Mouse (Mus musculus): ENCODE measurements around the gene Arl4d.
A peak's percentile ranks its signal among the peaks of the same experiment; 100 is the strongest.

Gene Arl4d

GRCm38 (mm10) chr11:101677655-101678054 is 12.3 kb downstream of the Arl4d start:
- no peak for DNase-seq (ENCODE audit: low spot score in 2 of 2)

GRCm38 (mm10) chr11:101678770-101679169 is 13.4 kb downstream of the Arl4d start:
- no peak for DNase-seq (ENCODE audit: low spot score in 2 of 2)

- DNase-seq (ENCODE audit: low spot score in 2 of 2), result no peak
Observed at GRCm38 (mm10) chr11:101679907-101680306, 14.6 kb downstream of the Arl4d start.

- DNase-seq (ENCODE audit: low spot score in 2 of 2), result no peak
Observed at GRCm38 (mm10) chr11:101680634-101681325, 15.4 kb downstream of the Arl4d start.

- no peak for DNase-seq (ENCODE audit: low spot score in 2 of 2)
Observed at GRCm38 (mm10) chr11:101681968-101682367, 16.6 kb downstream of the Arl4d start.

GRCm38 (mm10) chr11:101682410-101682960 is 17.1 kb downstream of the Arl4d start:
- no peak for DNase-seq (ENCODE audit: low spot score in 2 of 2)

- DNase-seq (ENCODE audit: low spot score in 2 of 2), result peak; percentile 89 to 90
Observed at GRCm38 (mm10) chr11:101687351-101688301, 22.3 kb downstream of the Arl4d start.

GRCm38 (mm10) chr11:101689701-101690113 is 24.4 kb downstream of the Arl4d start:
- peak; percentile 65 to 81 for DNase-seq (ENCODE audit: low spot score in 2 of 2)

GRCm38 (mm10) chr11:101690326-101690725 is 25.0 kb downstream of the Arl4d start:
- no peak for DNase-seq (ENCODE audit: low spot score in 2 of 2)

- DNase-seq (ENCODE audit: low spot score in 2 of 2), result peak; percentile 20 to 33
Observed at GRCm38 (mm10) chr11:101695906-101696661, 30.7 kb downstream of the Arl4d start.

GRCm38 (mm10) chr11:101697156-101697861 is 32.0 kb downstream of the Arl4d start:
- DNase-seq (ENCODE audit: low spot score in 2 of 2), result no peak

- no peak for DNase-seq (ENCODE audit: low spot score in 2 of 2)
Observed at GRCm38 (mm10) chr11:101698114-101698513, 32.8 kb downstream of the Arl4d start.

GRCm38 (mm10) chr11:101699556-101699955 is 34.2 kb downstream of the Arl4d start:
- DNase-seq (ENCODE audit: low spot score in 2 of 2), result no peak

GRCm38 (mm10) chr11:101699991-101700390 is 34.6 kb downstream of the Arl4d start:
- no peak for DNase-seq (ENCODE audit: low spot score in 2 of 2)

GRCm38 (mm10) chr11:101700446-101700845 is 35.1 kb downstream of the Arl4d start:
- no peak for DNase-seq (ENCODE audit: low spot score in 2 of 2)

- no peak for DNase-seq (ENCODE audit: low spot score in 2 of 2)
Observed at GRCm38 (mm10) chr11:101704081-101704480, 38.7 kb downstream of the Arl4d start.

- no peak for DNase-seq (ENCODE audit: low spot score in 2 of 2)
Observed at GRCm38 (mm10) chr11:101706764-101707448, 41.6 kb downstream of the Arl4d start.

GRCm38 (mm10) chr11:101708482-101708881 is 43.1 kb downstream of the Arl4d start:
- DNase-seq (ENCODE audit: low spot score in 2 of 2), result no peak

GRCm38 (mm10) chr11:101712811-101713210 is 47.5 kb downstream of the Arl4d start:
- no peak for DNase-seq (ENCODE audit: low spot score in 2 of 2)

- DNase-seq (ENCODE audit: low spot score in 2 of 2), result no peak
Observed at GRCm38 (mm10) chr11:101714012-101714411, 48.7 kb downstream of the Arl4d start.

Measured in right cerebral cortex, adult 2 months (tissue).